Mouse (Mus musculus) hindbrain, embryonic 16.5 days (tissue): Measurements from ENCODE around the gene Bud13. TPM values are rescaled to one million over a fixed set of nuclear protein-coding genes. Genes with fewer than 3 reads are reported as not detected.

Experiments
- ATAC-seq: fragments of 200-750 bp; cut with Nextera tagmentation; 2 replicates; pipeline ENCODE4 v1.8.0; 2017; ENCODE audit warnings: moderate TSS enrichment, moderate library complexity
- H3K27ac ChIP-seq: fragments of 300-500 bp; sonication (generic); 2 replicates; pipeline ENCODE4 v1.5.1; 2014; ENCODE audit warnings: low read depth, mild to moderate bottlenecking, control low read depth, low read length, moderate library complexity
- H3K27me3 ChIP-seq: fragments of 300-500 bp; sonication (generic); replicated peaks from 2 replicates; pipeline ENCODE4 v1.6.1; 2014; ENCODE audit warnings: low read length; ENCODE audit not compliant: control insufficient read depth, insufficient read depth
- H3K36me3 ChIP-seq: fragments of 300-500 bp; sonication (generic); 2 replicates; pipeline ENCODE4 v1.6.1; 2014; ENCODE audit warnings: mild to moderate bottlenecking, low read length, moderate library complexity, mixed read lengths; ENCODE audit not compliant: control insufficient read depth, insufficient read depth
- H3K4me1 ChIP-seq: fragments of 300-500 bp; sonication (generic); 2 replicates; pipeline ENCODE4 v1.6.1; 2014; ENCODE audit warnings: low read depth, low read length; ENCODE audit not compliant: control insufficient read depth, insufficient read depth
- H3K4me2 ChIP-seq: fragments of 300-500 bp; sonication (generic); 2 replicates; pipeline ENCODE4 v1.6.1; 2014; ENCODE audit warnings: mild to moderate bottlenecking, low read length, control low read depth, moderate library complexity
- H3K4me3 ChIP-seq: fragments of 300-500 bp; sonication (generic); 2 replicates; pipeline ENCODE4 v1.5.1; 2014; ENCODE audit warnings: mild to moderate bottlenecking, low read length, control low read depth, moderate library complexity
- H3K9ac ChIP-seq: fragments of 300-500 bp; sonication (generic); 2 replicates; pipeline ENCODE4 v1.6.1; 2014; ENCODE audit warnings: low read depth, mild to moderate bottlenecking, control low read depth, low read length, moderate library complexity
- H3K9me3 ChIP-seq: fragments of 300-500 bp; sonication (generic); 2 replicates; pipeline ENCODE4 v1.6.1; 2014; ENCODE audit warnings: mild to moderate bottlenecking, low read length, moderate library complexity; ENCODE audit not compliant: control insufficient read depth
- WGBS: fragments of 180-500 bp; shearing (Covaris S2); extraction: QIAGEN DNeasy Blood & Tissue Kit; methylation state at CpG from one replicate; pipeline ENCODE4 v1.1.7; 2014; 5-methylcytosine and 5-hydroxymethylcytosine counted together
- polyA plus RNA-seq: library from polyadenylated mRNA; unstranded; fragments of >200 nt; fragmentation: Nextera tagmentation; extraction: Ambion mirVana; gene quantifications from 2 replicates; pipeline ENCODE4 v1.2.1, GENCODE M21; 2015

The Bud13 gene
- polyA plus RNA-seq, 1 experiment from 2014 or later = 15.1 TPM

DNA sequence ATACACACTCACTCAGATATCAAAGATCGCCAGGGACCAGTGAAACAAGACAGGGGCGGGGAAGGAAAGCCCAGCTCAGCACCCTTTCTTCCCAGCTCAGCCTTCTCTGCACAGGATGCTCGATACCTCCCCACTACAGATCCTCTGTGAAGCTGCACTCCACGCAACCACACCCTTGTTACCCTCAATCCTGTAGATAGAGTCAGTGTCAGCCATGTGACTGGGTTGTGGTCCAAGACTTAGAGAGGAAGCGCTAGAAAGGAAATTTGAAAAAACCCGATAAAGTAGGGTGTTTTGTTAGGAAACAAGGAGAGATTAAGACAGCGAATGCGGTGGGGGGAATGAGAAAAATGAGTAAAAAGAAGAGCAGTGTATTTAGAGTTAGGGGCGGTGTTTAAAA lies 10.7 kb upstream of the Bud13 start:
- Histone ChIP-seq H3K36me3 (peaks cover 17% of the 10 kb centered on the region), H3K27ac (no peak overlapping the region), H3K9me3 (no peaks in the 10 kb centered on the region), H3K4me1 (peaks cover 6% of the 10 kb centered on the region), H3K4me3 (no peak overlapping the region), H3K27me3 (peaks cover 3% of the 10 kb centered on the region), H3K9ac (no peak overlapping the region), H3K4me2 (no peak overlapping the region)
- ATAC-seq = no peak
- WGBS = 89% methylated on average over 9 of the region's 9 CpGs

GRCm38 (mm10) chr9:46272677-46273454 lies 9.9 kb upstream of the Bud13 start, which contains the start of gene Zpr1:
Gene Zpr1 (plus strand): TSS chr9:46273064.
- peak; percentile 98 for ATAC-seq
- Histone ChIP-seq H3K9me3 (no peaks in the 10 kb centered on the region), H3K27me3 (peaks cover 3% of the 10 kb centered on the region), H3K36me3 (peaks cover 20% of the 10 kb centered on the region), H3K9ac (peak within 1 kb of the TSS; percentile 72), H3K27ac (peak within 1 kb of the TSS; percentile 21; the same call in 1 of the 2 replicates), H3K4me2 (peak within 1 kb of the TSS; percentile 92), H3K4me3 (peak within 1 kb of the TSS; percentile 69), H3K4me1 (peaks cover 6% of the 10 kb centered on the region)
- WGBS = 6% methylated on average over 45 of the region's 45 CpGs

DNA sequence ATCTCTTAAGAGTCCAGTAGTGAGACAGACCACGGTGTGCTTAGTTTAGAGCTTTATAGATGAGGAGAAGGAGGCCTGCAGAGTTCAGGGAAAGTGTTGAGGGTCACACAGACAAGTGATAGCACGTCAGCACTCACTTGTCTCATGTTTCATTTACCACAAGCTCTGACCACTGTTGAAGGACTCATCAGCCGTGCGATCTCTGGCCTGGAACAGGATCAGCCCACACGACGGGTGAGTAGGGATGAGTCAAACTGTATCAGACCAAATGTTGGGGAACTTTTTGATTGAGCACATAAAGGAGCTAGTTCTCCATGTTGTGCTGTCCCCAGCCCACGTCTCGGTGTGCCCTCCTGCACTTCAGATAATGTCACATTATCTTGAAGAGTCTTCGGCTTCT lies 8.3 kb upstream of the Bud13 start:
- no peak for ATAC-seq
- Histone ChIP-seq H3K4me2 (no peak overlapping the region), H3K27ac (no peak overlapping the region), H3K4me3 (no peak overlapping the region), H3K9ac (no peak overlapping the region), H3K27me3 (peaks cover 3% of the 10 kb centered on the region), H3K36me3 (peaks cover 28% of the 10 kb centered on the region), H3K9me3 (no peaks in the 10 kb centered on the region), H3K4me1 (peaks cover 6% of the 10 kb centered on the region)
- WGBS = 92% methylated on average over 9 of the region's 9 CpGs

GRCm38 (mm10) chr9:46298381-46298780 lies 15.6 kb downstream of the Bud13 start:
- H3K27me3 ChIP-seq = no peaks in the 10 kb centered on the region
- H3K36me3 ChIP-seq = peaks cover 8% of the 10 kb centered on the region
- 85% methylated on average over 4 of the region's 4 CpGs for WGBS

DNA sequence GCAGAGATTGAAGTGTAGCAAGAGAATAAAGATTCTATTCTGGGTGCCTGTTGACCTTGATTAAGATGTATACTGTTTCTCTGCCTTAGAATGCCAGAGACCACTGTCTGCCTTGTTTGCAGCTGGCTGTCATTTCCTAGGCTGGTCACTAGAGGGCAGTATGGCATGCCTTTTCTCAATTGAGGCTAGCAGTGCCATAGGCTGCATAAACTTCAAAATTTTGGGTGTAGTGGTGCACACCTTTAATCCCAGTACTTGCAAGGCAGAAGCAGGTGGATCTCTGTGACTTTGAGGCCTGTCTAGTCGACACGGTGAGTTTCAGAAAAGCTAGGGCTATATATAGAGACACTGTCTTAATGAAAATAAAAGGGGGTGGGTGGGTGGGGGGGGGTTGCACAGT lies 19.3 kb downstream of the Bud13 start:
- Histone ChIP-seq H3K27ac (no peak overlapping the region), H3K27me3 (no peaks in the 10 kb centered on the region), H3K36me3 (peaks cover 5% of the 10 kb centered on the region), H3K4me3 (no peak overlapping the region), H3K9me3 (no peaks in the 10 kb centered on the region), H3K4me1 (no peaks in the 10 kb centered on the region), H3K4me2 (no peak overlapping the region), H3K9ac (no peak overlapping the region)
- ATAC-seq = peak; percentile 65
- 3% methylated on average over 2 of the region's 2 CpGs for WGBS

More at GRCm38 (mm10) chr9:46298381-46298780, 15.6 kb downstream of the Bud13 start:
- no peak overlapping the region for H3K27ac ChIP-seq
- no peak overlapping the region for H3K4me3 ChIP-seq
- H3K9me3 ChIP-seq = no peaks in the 10 kb centered on the region
- H3K4me2 ChIP-seq = no peak overlapping the region
- ATAC-seq = no peak
- no peaks in the 10 kb centered on the region for H3K4me1 ChIP-seq
- no peak overlapping the region for H3K9ac ChIP-seq

DNA sequence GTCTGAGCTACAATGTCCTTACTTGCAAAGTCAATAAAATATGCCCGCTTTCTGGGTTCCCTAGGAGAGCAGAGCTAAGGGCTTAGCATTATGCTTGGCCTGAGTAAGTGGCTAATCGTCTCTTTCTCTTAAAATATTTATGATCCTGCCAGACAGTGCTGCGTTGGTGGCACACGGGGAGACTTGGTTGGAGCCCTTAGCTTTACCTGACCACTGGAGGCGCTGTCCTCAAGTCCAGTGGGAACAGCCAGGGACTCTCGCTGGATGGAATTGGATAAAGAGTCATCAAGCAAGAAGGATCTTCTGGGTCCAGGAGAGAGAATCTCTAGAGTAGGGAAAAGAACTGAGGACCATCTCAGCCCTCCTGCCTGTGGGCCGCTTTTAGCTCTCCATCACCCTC lies 26.3 kb downstream of the Bud13 start:
- no peak for ATAC-seq
- Histone ChIP-seq H3K9me3 (no peaks in the 10 kb centered on the region), H3K4me3 (no peak overlapping the region), H3K27ac (no peak overlapping the region), H3K4me1 (no peaks in the 10 kb centered on the region), H3K4me2 (no peak overlapping the region), H3K9ac (no peak overlapping the region), H3K36me3 (no peaks in the 10 kb centered on the region), H3K27me3 (no peaks in the 10 kb centered on the region; the same call in 1 of the 2 replicates)
- WGBS = 15% methylated on average over 7 of the region's 7 CpGs

DNA sequence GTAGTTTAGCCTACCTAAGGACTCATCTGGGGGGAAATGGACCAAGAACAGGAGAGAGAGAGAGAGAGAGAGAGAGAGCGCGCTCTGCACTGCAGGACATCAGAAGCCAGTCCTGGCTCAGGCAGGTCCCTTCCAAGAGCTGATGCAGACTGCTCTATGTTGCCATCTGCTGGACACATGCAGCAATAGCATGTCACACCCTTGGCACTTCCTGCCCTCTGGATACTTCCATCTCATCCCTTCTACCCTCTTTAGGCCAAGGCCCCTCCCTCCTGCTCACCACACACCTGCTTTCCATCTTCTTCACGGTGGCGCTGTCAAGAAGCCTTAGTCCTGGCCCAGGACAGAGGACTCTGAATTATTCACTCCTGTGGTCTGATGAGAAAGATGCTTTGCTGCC lies 31.7 kb downstream of the Bud13 start:
- Histone ChIP-seq H3K4me3 (no peak overlapping the region), H3K4me2 (no peak overlapping the region), H3K27ac (no peak overlapping the region), H3K9ac (no peak overlapping the region), H3K4me1 (peaks cover 16% of the 10 kb centered on the region), H3K9me3 (no peaks in the 10 kb centered on the region), H3K36me3 (no peaks in the 10 kb centered on the region), H3K27me3 (no peaks in the 10 kb centered on the region; the same call in 1 of the 2 replicates)
- peak; percentile 51 for ATAC-seq
- 2% methylated on average over 4 of the region's 4 CpGs for WGBS

GRCm38 (mm10) chr9:46314921-46315320 lies 32.1 kb downstream of the Bud13 start:
- Histone ChIP-seq H3K9ac (no peak overlapping the region), H3K9me3 (peaks cover 2% of the 10 kb centered on the region; the same call in 1 of the 2 replicates), H3K4me2 (no peak overlapping the region), H3K4me1 (peaks cover 16% of the 10 kb centered on the region), H3K27ac (no peak overlapping the region), H3K4me3 (no peak overlapping the region), H3K36me3 (no peaks in the 10 kb centered on the region), H3K27me3 (no peaks in the 10 kb centered on the region; the same call in 1 of the 2 replicates)
- WGBS = 56% methylated on average over 2 of the region's 2 CpGs
- ATAC-seq = no peak

DNA sequence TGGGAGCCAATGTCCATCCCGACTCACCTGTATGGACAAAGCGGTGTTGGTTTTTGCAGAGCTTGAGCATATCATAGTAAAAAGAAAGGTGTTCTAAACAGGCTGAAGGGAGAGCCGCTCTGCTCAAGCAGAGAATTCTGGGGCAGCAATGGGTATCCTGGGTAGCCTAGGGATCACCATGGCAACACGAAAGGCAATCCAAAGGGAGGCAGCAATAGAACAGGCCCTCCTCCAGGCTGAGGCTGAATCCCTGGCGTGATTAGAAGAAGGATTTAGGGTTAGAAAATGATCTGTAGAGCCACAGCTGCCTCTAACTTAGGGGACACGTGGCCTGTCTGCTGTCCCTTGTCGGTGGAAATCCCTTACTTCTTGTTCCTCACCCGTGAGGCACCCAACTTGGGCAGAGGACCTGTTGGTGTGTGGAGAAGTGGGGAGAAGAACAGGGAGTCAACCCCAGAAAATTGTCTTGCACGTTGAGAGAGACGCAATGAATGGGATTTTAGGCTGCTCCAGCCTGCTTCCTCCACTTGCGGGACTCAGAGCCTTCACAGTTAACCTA lies 33.1 kb downstream of the Bud13 start:
- 28% methylated on average over 11 of the region's 11 CpGs for WGBS
- ATAC-seq = peak; percentile 76
- no peak overlapping the region for H3K4me2 ChIP-seq
- peaks cover 2% of the 10 kb centered on the region; the same call in 1 of the 2 replicates for H3K9me3 ChIP-seq
- H3K9ac ChIP-seq = no peak overlapping the region
- no peaks in the 10 kb centered on the region for H3K36me3 ChIP-seq
- H3K4me1 ChIP-seq = peaks cover 16% of the 10 kb centered on the region
- no peaks in the 10 kb centered on the region; the same call in 1 of the 2 replicates for H3K27me3 ChIP-seq
- H3K4me3 ChIP-seq = no peak overlapping the region
- H3K27ac ChIP-seq = no peak overlapping the region
